ENCODE assay signal across 25 mouse cellular contexts in genomic region chr12:69164904-69165303, GRCm38 (mm10). TPM values are rescaled to one million over a fixed set of nuclear protein-coding genes. Genes with fewer than 3 reads are reported as not detected.
DNase-seq lines count a peak whose midpoint lies in the region; ATAC-seq and TF ChIP-seq lines count a peak whose summit lies in the region.
"Had no signal": no experiment of that assay in that cellular context is flagged by ENCODE, and none has a peak within 500 bp of the region (broad histone marks: within the 10 kb centered on the region; RNA-seq: fewer than 3 reads in every experiment).

No protein-coding gene starts in this region.

- H3K27me3 ChIP-seq in hindbrain, postnatal 0 days (ENCODE audit: insufficient read depth, low read length): no peaks in the 10 kb centered on the region
- H3K27me3 ChIP-seq in hindbrain, embryonic 12.5 days: no peaks in the 10 kb centered on the region
- H3K27me3 ChIP-seq in forebrain, embryonic 10.5 days (ENCODE audit: poor library complexity, severe bottlenecking): no peaks in the 10 kb centered on the region
- H3K27me3 ChIP-seq: limb, embryonic 13.5 days; midbrain, embryonic 15.5 days had no signal

- H3K9me3 ChIP-seq in hindbrain, postnatal 0 days (ENCODE audit: low read length): no peaks in the 10 kb centered on the region
- no peaks in the 10 kb centered on the region for H3K9me3 ChIP-seq in hindbrain, embryonic 12.5 days (replicated peaks)
- H3K9me3 ChIP-seq in forebrain, embryonic 10.5 days: no peaks in the 10 kb centered on the region
- H3K9me3 ChIP-seq: G1E; heart, embryonic 10.5 days; limb, embryonic 13.5 days; midbrain, embryonic 15.5 days had no signal

- WGBS in hindbrain, postnatal 0 days: 62% methylated on average over 3 of the region's 3 CpGs
- 59% methylated on average over 3 of the region's 3 CpGs for WGBS in hindbrain, embryonic 12.5 days
- WGBS in forebrain, embryonic 10.5 days: 66% methylated on average over 3 of the region's 3 CpGs

- no peak overlapping the region for H3K27ac ChIP-seq in hindbrain, postnatal 0 days
- H3K27ac ChIP-seq in hindbrain, embryonic 12.5 days: no peak overlapping the region
- no peak overlapping the region for H3K27ac ChIP-seq in forebrain, embryonic 10.5 days
- H3K27ac ChIP-seq: heart, embryonic 10.5 days; hindbrain, embryonic 14.5 days; limb, embryonic 13.5 days; macrophage; midbrain, embryonic 15.5 days had no signal

- no peak for DNase-seq in hindbrain, postnatal 0 days (ENCODE audit: low spot score)
- peak; percentile 52 for DNase-seq in 416B (ENCODE audit: low read depth)
- DNase-seq in T-cell, adult 2 months (ENCODE audit: low spot score): peak; percentile 18
- DNase-seq in forebrain, embryonic 10.5 days (ENCODE audit: extremely low spot score, low spot score): no peak
- DNase-seq in lung, postnatal 10 days: no peak
- DNase-seq in gastrocnemius, postnatal 14 days: no peak
- DNase-seq: adrenal gland, postnatal 10 days; cerebellum, adult 2 months; gastrocnemius, postnatal 36 days; heart, postnatal 10 days; kidney, adult 11 months; kidney, postnatal 10 days; lung, embryonic 14.5 days; right cerebral cortex, adult 18-20 months; thymus, postnatal 36 days had no signal

- H3K4me3 ChIP-seq in hindbrain, postnatal 0 days (ENCODE audit: low read length): no peak overlapping the region
- H3K4me3 ChIP-seq in hindbrain, embryonic 12.5 days: no peak overlapping the region
- H3K4me3 ChIP-seq in forebrain, embryonic 10.5 days: no peak overlapping the region
- H3K4me3 ChIP-seq: heart, embryonic 10.5 days; limb, embryonic 13.5 days; midbrain, embryonic 15.5 days had no signal

- H3K36me3 ChIP-seq in hindbrain, postnatal 0 days (ENCODE audit: insufficient read depth, low read length): no peaks in the 10 kb centered on the region
- H3K36me3 ChIP-seq in hindbrain, embryonic 12.5 days: no peaks in the 10 kb centered on the region
- no peaks in the 10 kb centered on the region for H3K36me3 ChIP-seq in forebrain, embryonic 10.5 days (replicated peaks)
- H3K36me3 ChIP-seq: G1E; heart, embryonic 10.5 days; limb, embryonic 13.5 days; midbrain, embryonic 15.5 days had no signal

- no peak for ATAC-seq in hindbrain, postnatal 0 days
- no peak for ATAC-seq in hindbrain, embryonic 12.5 days (ENCODE audit: low FRiP score)
- ATAC-seq in megakaryocyte-erythroid progenitor cell, adult 5-6 weeks (replicated peaks; ENCODE audit: low FRiP score, low TSS enrichment, poor library complexity, severe bottlenecking): peak; percentile 29; the same call in 1 of the 2 replicates
- ATAC-seq: midbrain, embryonic 15.5 days had no signal

- no peak overlapping the region for H3K4me2 ChIP-seq in hindbrain, postnatal 0 days (ENCODE audit: low read depth, low read length)
- no peak overlapping the region for H3K4me2 ChIP-seq in hindbrain, embryonic 12.5 days (replicated peaks)
- H3K4me2 ChIP-seq: hindbrain, embryonic 14.5 days; limb, embryonic 13.5 days; lung, embryonic 14.5 days; midbrain, embryonic 15.5 days had no signal

- H3K4me1 ChIP-seq in hindbrain, postnatal 0 days (ENCODE audit: insufficient read depth, low read length): peaks cover 8% of the 10 kb centered on the region; the same call in 1 of the 2 replicates
- peaks cover 10% of the 10 kb centered on the region for H3K4me1 ChIP-seq in hindbrain, embryonic 12.5 days
- peaks cover 19% of the 10 kb centered on the region for H3K4me1 ChIP-seq in forebrain, embryonic 10.5 days

- intact Hi-C loops in gastrocnemius, postnatal 14 days (cut with DNase I; ENCODE audit: low total_unique reads): no loop called here

- peak; percentile 3; the same call in 1 of the 2 replicates for TF ChIP-seq CTCF in hindbrain, postnatal 0 days (IDR thresholded peaks at IDR 0.05; ENCODE audit: low read depth)

- no peak overlapping the region for H3K9ac ChIP-seq in hindbrain, postnatal 0 days (replicated peaks; ENCODE audit: low read length)
- H3K9ac ChIP-seq in hindbrain, embryonic 12.5 days: no peak overlapping the region
- H3K9ac ChIP-seq: hindbrain, embryonic 14.5 days; limb, embryonic 13.5 days; lung, embryonic 14.5 days; midbrain, embryonic 15.5 days had no signal

RNA-seq across cellular contexts. Expression of gene Lrr1, which starts 3.7 kb away (rescaled TPM):
- total RNA-seq in hindbrain, postnatal 0 days (2014; rRNA removed): 0.37 and 0.86 TPM in 2 replicates
- polyA plus RNA-seq in hindbrain, postnatal 0 days (2015; fragmentation: Nextera tagmentation; extraction: Ambion mirVana): 3.4 and 3.6 TPM in 2 replicates
- polyA plus RNA-seq in hindbrain, embryonic 12.5 days (2016; fragmentation: Nextera tagmentation; extraction: Ambion mirVana): 15.0 and 15.5 TPM in 2 replicates
- total RNA-seq in megakaryocyte-erythroid progenitor cell, adult 5-6 weeks (2014; fragmentation: Nextera tagmentation): 29.1 and 39.8 TPM in 2 replicates
- total RNA-seq in megakaryocyte-erythroid progenitor cell, adult 5-6 weeks (2017): 6.3 and 18.6 TPM in 2 replicates
- 37.1 and 41.2 TPM in 2 replicates for polyA plus RNA-seq in forebrain, embryonic 10.5 days (2016; fragmentation: Nextera tagmentation; extraction: Ambion mirVana)
- under 1 TPM; 0.27 to 0.31 TPM for total RNA-seq in gastrocnemius, postnatal 14 days (2021)
- total RNA-seq: gastrocnemius, postnatal 36 days; layer of hippocampus, adult 8-10 months; left cerebral cortex, adult 8-10 months had no signal

RNA-seq across cellular contexts. Expression of gene Rps29, which starts 5.9 kb away (rescaled TPM):
- 56.4 and 153 TPM in 2 replicates for total RNA-seq in hindbrain, postnatal 0 days (2014; rRNA removed)
- 1,492 and 1,507 TPM in 2 replicates for polyA plus RNA-seq in hindbrain, postnatal 0 days (2015; fragmentation: Nextera tagmentation; extraction: Ambion mirVana)
- 1,103 and 1,375 TPM in 2 replicates for polyA plus RNA-seq in hindbrain, embryonic 12.5 days (2016; fragmentation: Nextera tagmentation; extraction: Ambion mirVana)
- 4,414 and 4,457 TPM in 2 replicates for total RNA-seq in megakaryocyte-erythroid progenitor cell, adult 5-6 weeks (2014; fragmentation: Nextera tagmentation)
- total RNA-seq in megakaryocyte-erythroid progenitor cell, adult 5-6 weeks (2017): 1,975 and 2,681 TPM in 2 replicates
- 1,386 and 1,412 TPM in 2 replicates for polyA plus RNA-seq in forebrain, embryonic 10.5 days (2016; fragmentation: Nextera tagmentation; extraction: Ambion mirVana)
- 1,000 to 10,000 TPM; 1,152 to 1,205 TPM for total RNA-seq in gastrocnemius, postnatal 14 days (2021)

RNA-seq across cellular contexts. Expression of gene Rpl36al, which starts 19.0 kb away (rescaled TPM):
- 80.6 and 99.1 TPM in 2 replicates for total RNA-seq in hindbrain, postnatal 0 days (2014; rRNA removed)
- 417 and 430 TPM in 2 replicates for polyA plus RNA-seq in hindbrain, postnatal 0 days (2015; fragmentation: Nextera tagmentation; extraction: Ambion mirVana)
- polyA plus RNA-seq in hindbrain, embryonic 12.5 days (2016; fragmentation: Nextera tagmentation; extraction: Ambion mirVana): 409 and 448 TPM in 2 replicates
- 987 and 1,085 TPM in 2 replicates for total RNA-seq in megakaryocyte-erythroid progenitor cell, adult 5-6 weeks (2014; fragmentation: Nextera tagmentation)
- total RNA-seq in megakaryocyte-erythroid progenitor cell, adult 5-6 weeks (2017): 1,369 and 1,396 TPM in 2 replicates
- 567 and 576 TPM in 2 replicates for polyA plus RNA-seq in forebrain, embryonic 10.5 days (2016; fragmentation: Nextera tagmentation; extraction: Ambion mirVana)
- 100 to 1,000 TPM; 324 to 375 TPM for total RNA-seq in gastrocnemius, postnatal 14 days (2021)

RNA-seq across cellular contexts. Expression of gene Mgat2, which starts 19.1 kb away (rescaled TPM):
- total RNA-seq in hindbrain, postnatal 0 days (2014; rRNA removed): 64.6 and 71.1 TPM in 2 replicates
- polyA plus RNA-seq in hindbrain, postnatal 0 days (2015; fragmentation: Nextera tagmentation; extraction: Ambion mirVana): 39.7 and 42.2 TPM in 2 replicates
- 53.2 and 60.2 TPM in 2 replicates for polyA plus RNA-seq in hindbrain, embryonic 12.5 days (2016; fragmentation: Nextera tagmentation; extraction: Ambion mirVana)
- 30.1 and 32.4 TPM in 2 replicates for total RNA-seq in megakaryocyte-erythroid progenitor cell, adult 5-6 weeks (2014; fragmentation: Nextera tagmentation)
- 69.0 and 75.7 TPM in 2 replicates for total RNA-seq in megakaryocyte-erythroid progenitor cell, adult 5-6 weeks (2017)
- 28.3 and 30.9 TPM in 2 replicates for polyA plus RNA-seq in forebrain, embryonic 10.5 days (2016; fragmentation: Nextera tagmentation; extraction: Ambion mirVana)
- total RNA-seq in gastrocnemius, postnatal 14 days (2021): 10 to 100 TPM; 11.7 to 16.1 TPM

RNA-seq across cellular contexts. Expression of gene Gm49383, which starts 32.0 kb away (rescaled TPM):
- total RNA-seq in hindbrain, postnatal 0 days (2014; rRNA removed): 2.0 and 4.7 TPM in 2 replicates
- 11.4 and 13.3 TPM in 2 replicates for polyA plus RNA-seq in hindbrain, postnatal 0 days (2015; fragmentation: Nextera tagmentation; extraction: Ambion mirVana)
- 21.4 and 24.7 TPM in 2 replicates for polyA plus RNA-seq in hindbrain, embryonic 12.5 days (2016; fragmentation: Nextera tagmentation; extraction: Ambion mirVana)
- total RNA-seq in megakaryocyte-erythroid progenitor cell, adult 5-6 weeks (2014; fragmentation: Nextera tagmentation): 7.8 and 24.2 TPM in 2 replicates
- 42.3 and 48.1 TPM in 2 replicates for total RNA-seq in megakaryocyte-erythroid progenitor cell, adult 5-6 weeks (2017)
- 62.2 and 67.8 TPM in 2 replicates for polyA plus RNA-seq in forebrain, embryonic 10.5 days (2016; fragmentation: Nextera tagmentation; extraction: Ambion mirVana)
- total RNA-seq in gastrocnemius, postnatal 14 days (2021): 1 to 10 TPM; 1.5 to 2.8 TPM

Comparison
In these comparisons a context has a peak if more than half of its experiments do, and no peak if none do; other contexts are left out.
1. DNase-seq: peak in 416B (single experiment) and T-cell, adult 2 months (single experiment); none in hindbrain, postnatal 0 days (single experiment), forebrain, embryonic 10.5 days (single experiment), lung, postnatal 10 days (single experiment) and gastrocnemius, postnatal 14 days (single experiment).